Comparison of ENCODE assay signal across 16 mouse cellular contexts in the genomic region with DNA sequence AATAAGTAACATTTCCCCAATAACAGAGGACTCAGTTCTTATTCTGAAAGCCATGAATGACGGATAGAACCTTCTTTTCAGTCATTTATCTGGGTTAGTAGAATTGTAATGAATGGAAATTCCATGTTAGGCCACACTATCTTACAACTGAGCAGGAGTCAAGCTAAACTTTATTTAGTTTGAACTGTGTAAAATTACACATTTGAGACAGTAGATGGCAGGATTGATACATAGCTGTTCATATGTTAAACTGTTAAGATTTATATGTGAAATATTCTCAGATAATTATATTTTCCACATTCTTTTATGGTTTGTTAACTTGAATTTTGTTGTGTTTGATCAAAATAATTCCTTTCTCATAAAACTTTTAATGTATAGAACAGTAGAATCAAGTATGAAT.
DNase-seq lines count a peak whose midpoint lies in the region; ATAC-seq and TF ChIP-seq lines count a peak whose summit lies in the region.
"Had no signal": no experiment of that assay in that cellular context is flagged by ENCODE, and none has a peak within 500 bp of the region (broad histone marks: within the 10 kb centered on the region; RNA-seq: fewer than 3 reads in every experiment).

No protein-coding gene starts in this region.

- no peaks in the 10 kb centered on the region for H3K36me3 ChIP-seq in forebrain, embryonic 14.5 days (ENCODE audit: control insufficient read depth, insufficient read depth, low read length)
- no peaks in the 10 kb centered on the region for H3K36me3 ChIP-seq in forebrain, embryonic 16.5 days (ENCODE audit: control insufficient read depth, insufficient read depth)
- no peaks in the 10 kb centered on the region for H3K36me3 ChIP-seq in liver, postnatal 0 days (replicated peaks; ENCODE audit: insufficient read depth, low read length)
- H3K36me3 ChIP-seq in liver, embryonic 11.5 days (ENCODE audit: control insufficient read depth, insufficient read depth, low read length): no peaks in the 10 kb centered on the region
- no peaks in the 10 kb centered on the region for H3K36me3 ChIP-seq in neural tube, embryonic 15.5 days
- H3K36me3 ChIP-seq: forebrain, embryonic 12.5 days; heart, embryonic 15.5 days; lung, embryonic 15.5 days had no signal

- in situ Hi-C loops in Patski (cut with MboI; ENCODE audit: low pct_unique_long_range_greater_than_20kb): no loop called here

- CTCF ChIA-PET in Patski (lab: Charles Lee): no interaction called here

- no peak overlapping the region for H3K4me3 ChIP-seq in forebrain, embryonic 14.5 days (ENCODE audit: low read depth, low read length)
- no peak overlapping the region for H3K4me3 ChIP-seq in forebrain, embryonic 16.5 days (replicated peaks; ENCODE audit: low read length)
- no peak overlapping the region for H3K4me3 ChIP-seq in liver, postnatal 0 days (ENCODE audit: low read depth, low read length)
- H3K4me3 ChIP-seq in liver, embryonic 11.5 days (ENCODE audit: low read depth, low read length): no peak overlapping the region
- no peak overlapping the region for H3K4me3 ChIP-seq in neural tube, embryonic 15.5 days (replicated peaks)
- H3K4me3 ChIP-seq: forebrain, embryonic 12.5 days; heart, embryonic 15.5 days; lung, embryonic 15.5 days had no signal

- POLR2A ChIA-PET in Patski (lab: Charles Lee): interaction anchor here (0.6 to 0.7 kb wide), 2 partner anchors 194 to 508 kb away, joined by 3 to 5 read pairs; no protein-coding TSS in a partner anchor

- no peak overlapping the region for H3K27ac ChIP-seq in forebrain, embryonic 14.5 days (ENCODE audit: low read depth, low read length)
- no peak overlapping the region for H3K27ac ChIP-seq in forebrain, embryonic 16.5 days (ENCODE audit: low read length)
- H3K27ac ChIP-seq in liver, postnatal 0 days (ENCODE audit: low read depth): no peak overlapping the region
- H3K27ac ChIP-seq in liver, embryonic 11.5 days (ENCODE audit: low read depth, low read length): no peak overlapping the region
- H3K27ac ChIP-seq in neural tube, embryonic 15.5 days (replicated peaks): no peak overlapping the region
- H3K27ac ChIP-seq: forebrain, embryonic 12.5 days; heart, embryonic 15.5 days; lung, embryonic 15.5 days had no signal

- peak; percentile 37; the same call in 1 of the 2 replicates for TF ChIP-seq CTCF in liver, postnatal 0 days (IDR thresholded peaks at IDR 0.05; ENCODE audit: low read depth)
- peak; percentile 22 for TF ChIP-seq CTCF in Patski (IDR thresholded peaks at IDR 0.05)

- H3K9me3 ChIP-seq in forebrain, embryonic 14.5 days (replicated peaks; ENCODE audit: control insufficient read depth, low read length): no peaks in the 10 kb centered on the region
- H3K9me3 ChIP-seq in forebrain, embryonic 16.5 days (ENCODE audit: control insufficient read depth, low read length): no peaks in the 10 kb centered on the region
- H3K9me3 ChIP-seq in liver, postnatal 0 days (ENCODE audit: low read length): no peaks in the 10 kb centered on the region
- no peaks in the 10 kb centered on the region for H3K9me3 ChIP-seq in liver, embryonic 11.5 days (ENCODE audit: control insufficient read depth, low read length)
- no peaks in the 10 kb centered on the region for H3K9me3 ChIP-seq in neural tube, embryonic 15.5 days (replicated peaks)
- H3K9me3 ChIP-seq: forebrain, embryonic 12.5 days; heart, embryonic 15.5 days; lung, embryonic 15.5 days had no signal

- peak; percentile 51 for DNase-seq in forebrain, embryonic 14.5 days (ENCODE audit: low spot score)
- no peak for DNase-seq in liver, postnatal 0 days
- DNase-seq in liver, embryonic 11.5 days (ENCODE audit: low spot score): no peak
- DNase-seq in Patski (ENCODE audit: low read depth, low spot score): no peak
- no peak for DNase-seq in embryo, embryonic 11 days
- DNase-seq: adrenal gland, postnatal 14 days; B cell, adult 2 months; cerebellum, adult 18-20 months; kidney, postnatal 36 days; right cerebral cortex, postnatal 4 days had no signal

- no peaks in the 10 kb centered on the region for H3K4me1 ChIP-seq in forebrain, embryonic 14.5 days (ENCODE audit: control insufficient read depth, insufficient read depth, low read length)
- no peaks in the 10 kb centered on the region for H3K4me1 ChIP-seq in forebrain, embryonic 16.5 days (replicated peaks; ENCODE audit: control insufficient read depth, insufficient read depth, low read length)
- no peaks in the 10 kb centered on the region for H3K4me1 ChIP-seq in liver, postnatal 0 days (ENCODE audit: insufficient read depth)
- H3K4me1 ChIP-seq in liver, embryonic 11.5 days (replicated peaks; ENCODE audit: control insufficient read depth, insufficient read depth, low read length): no peaks in the 10 kb centered on the region
- no peaks in the 10 kb centered on the region for H3K4me1 ChIP-seq in neural tube, embryonic 15.5 days
- H3K4me1 ChIP-seq: forebrain, embryonic 12.5 days; heart, embryonic 15.5 days; lung, embryonic 15.5 days had no signal

- H3K27me3 ChIP-seq in forebrain, embryonic 14.5 days (replicated peaks; ENCODE audit: control insufficient read depth, insufficient read depth, low read length): no peaks in the 10 kb centered on the region
- H3K27me3 ChIP-seq in forebrain, embryonic 16.5 days (replicated peaks; ENCODE audit: control insufficient read depth, insufficient read depth, low read length): no peaks in the 10 kb centered on the region
- no peaks in the 10 kb centered on the region for H3K27me3 ChIP-seq in liver, postnatal 0 days (ENCODE audit: insufficient read depth, low read length)
- no peaks in the 10 kb centered on the region for H3K27me3 ChIP-seq in liver, embryonic 11.5 days (replicated peaks; ENCODE audit: control insufficient read depth, insufficient read depth, low read length)
- no peaks in the 10 kb centered on the region for H3K27me3 ChIP-seq in Patski
- no peaks in the 10 kb centered on the region for H3K27me3 ChIP-seq in neural tube, embryonic 15.5 days (replicated peaks)
- H3K27me3 ChIP-seq: forebrain, embryonic 12.5 days; heart, embryonic 15.5 days; lung, embryonic 15.5 days had no signal

- no peak overlapping the region for H3K4me2 ChIP-seq in forebrain, embryonic 14.5 days (ENCODE audit: low read length)
- H3K4me2 ChIP-seq in forebrain, embryonic 16.5 days (ENCODE audit: low read length): no peak overlapping the region
- H3K4me2 ChIP-seq in liver, postnatal 0 days (ENCODE audit: low read depth, low read length): no peak overlapping the region
- no peak overlapping the region for H3K4me2 ChIP-seq in liver, embryonic 11.5 days
- H3K4me2 ChIP-seq in neural tube, embryonic 15.5 days: no peak overlapping the region
- H3K4me2 ChIP-seq: forebrain, embryonic 12.5 days; heart, embryonic 15.5 days; lung, embryonic 15.5 days had no signal

- WGBS in forebrain, embryonic 14.5 days: 86% methylated on average over 1 of the region's 1 CpGs
- 90% methylated on average over 1 of the region's 1 CpGs for WGBS in forebrain, embryonic 16.5 days
- WGBS in liver, postnatal 0 days (ENCODE audit: insufficient replicate concordance): 85% methylated on average over 1 of the region's 1 CpGs
- 83% methylated on average over 1 of the region's 1 CpGs for WGBS in liver, embryonic 11.5 days
- WGBS in neural tube, embryonic 15.5 days: 93% methylated on average over 1 of the region's 1 CpGs

- no peak for TF ChIP-seq EP300 in liver, postnatal 0 days (IDR thresholded peaks at IDR 0.05; ENCODE audit: low read depth)

- no peak overlapping the region for H3K9ac ChIP-seq in forebrain, embryonic 14.5 days (ENCODE audit: low read length)
- no peak overlapping the region for H3K9ac ChIP-seq in forebrain, embryonic 16.5 days (replicated peaks; ENCODE audit: low read depth, low read length)
- H3K9ac ChIP-seq in liver, postnatal 0 days (replicated peaks): no peak overlapping the region
- no peak overlapping the region for H3K9ac ChIP-seq in liver, embryonic 11.5 days (ENCODE audit: low read depth, low read length)
- no peak overlapping the region for H3K9ac ChIP-seq in neural tube, embryonic 15.5 days (replicated peaks)
- H3K9ac ChIP-seq: forebrain, embryonic 12.5 days; heart, embryonic 15.5 days; lung, embryonic 15.5 days had no signal

- no peak for ATAC-seq in forebrain, embryonic 14.5 days
- ATAC-seq in forebrain, embryonic 16.5 days: no peak
- ATAC-seq in liver, postnatal 0 days: no peak
- ATAC-seq in liver, embryonic 11.5 days (replicated peaks; ENCODE audit: low FRiP score): no peak
- no peak for ATAC-seq in Patski
- ATAC-seq in neutrophil, adult 5-6 weeks (ENCODE audit: extremely low read depth, insufficient number of reproducible peaks, low FRiP score, poor library complexity, severe bottlenecking): peak; percentile 58; the same call in 1 of the 2 replicates
- no peak for ATAC-seq in neural tube, embryonic 15.5 days (ENCODE audit: low FRiP score)
